7 mouse cellular contexts compared by ENCODE assay signal in the genomic region with DNA sequence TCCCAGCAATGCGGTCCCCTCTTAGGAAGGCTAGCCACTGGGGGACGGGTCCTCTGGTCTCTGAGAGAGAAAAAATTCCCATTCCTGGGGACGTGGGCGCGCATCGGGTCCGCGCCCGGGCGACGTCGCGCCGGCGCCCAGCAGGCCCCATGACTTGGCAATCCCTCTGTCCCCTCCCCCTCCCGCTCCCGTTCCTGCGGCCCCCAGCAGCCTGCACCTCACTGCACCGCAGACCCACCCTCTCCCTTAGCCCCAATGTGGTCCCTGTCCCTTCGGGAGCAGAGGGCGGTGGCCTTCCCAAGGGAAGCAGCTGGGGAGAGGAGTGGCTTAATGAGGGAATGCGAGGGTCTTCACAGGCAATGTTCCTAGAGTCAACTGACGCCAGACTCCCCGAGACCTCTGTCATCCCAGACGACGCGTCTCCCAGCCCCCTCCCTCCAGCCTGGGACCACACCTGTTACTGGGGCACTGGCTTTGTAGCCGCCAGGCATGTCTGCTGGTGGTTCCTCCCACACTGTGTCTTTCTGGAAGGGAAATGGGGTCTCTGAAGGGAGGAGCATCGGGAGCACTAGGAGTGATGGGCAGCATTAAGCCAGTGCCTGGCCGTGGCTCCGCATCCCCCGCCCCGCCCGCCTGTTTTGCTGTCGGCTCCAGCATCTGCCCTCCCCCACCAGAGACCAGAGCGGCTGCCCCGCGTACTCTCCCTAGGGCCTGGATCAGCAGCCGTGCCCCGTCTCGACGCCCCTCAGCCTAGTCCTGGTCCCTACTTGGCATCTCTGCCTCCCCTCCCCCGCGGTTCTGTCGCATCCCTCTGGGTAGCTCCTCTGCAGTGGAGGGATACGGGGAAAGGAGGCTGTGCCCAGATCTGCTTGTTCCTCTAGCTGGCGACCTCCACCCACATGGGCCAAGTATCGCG. TPM values are rescaled to one million over a fixed set of nuclear protein-coding genes. Genes with fewer than 3 reads are reported as not detected.
A peak's percentile ranks its signal among the peaks of the same experiment; 100 is the strongest.
DNase-seq lines count a peak whose midpoint lies in the region; ATAC-seq lines count a peak whose summit lies in the region.

No protein-coding gene starts in this region.

- peak; percentile 18; the same call in 1 of the 2 replicates for ATAC-seq in embryonic facial prominence, embryonic 13.5 days (ENCODE audit: insufficient number of reproducible peaks, insufficient read depth, low FRiP score, low TSS enrichment, low read depth)
- peak; percentile 70 for ATAC-seq in neural tube, embryonic 15.5 days (ENCODE audit: low FRiP score)

- no peaks in the 10 kb centered on the region for H3K36me3 ChIP-seq in embryonic facial prominence, embryonic 13.5 days
- H3K36me3 ChIP-seq in hindbrain, embryonic 10.5 days: 0 out of 2 replicates have a peak, but pooled peaks cover 5% of the 10 kb centered on the region
- H3K36me3 ChIP-seq in neural tube, embryonic 15.5 days: no peaks in the 10 kb centered on the region

- peak overlapping the region; percentile 75 for H3K9ac ChIP-seq in embryonic facial prominence, embryonic 13.5 days
- peak overlapping the region; percentile 90 for H3K9ac ChIP-seq in neural tube, embryonic 15.5 days (replicated peaks)

- peak overlapping the region; percentile 99 for H3K4me2 ChIP-seq in embryonic facial prominence, embryonic 13.5 days
- peak overlapping the region; percentile 92 for H3K4me2 ChIP-seq in neural tube, embryonic 15.5 days

- peaks cover 52% of the 10 kb centered on the region for H3K27me3 ChIP-seq in embryonic facial prominence, embryonic 13.5 days
- H3K27me3 ChIP-seq in hindbrain, embryonic 10.5 days (ENCODE audit: insufficient read depth, poor library complexity, severe bottlenecking): peaks cover 60% of the 10 kb centered on the region
- no peaks in the 10 kb centered on the region for H3K27me3 ChIP-seq in neural tube, embryonic 15.5 days (replicated peaks)

- H3K27ac ChIP-seq in embryonic facial prominence, embryonic 13.5 days: 0 out of 2 replicates have a peak overlapping the region, but pooled peaks have one; percentile 7
- H3K27ac ChIP-seq in hindbrain, embryonic 10.5 days: peak overlapping the region; percentile 89
- H3K27ac ChIP-seq in neural tube, embryonic 15.5 days (replicated peaks): peak overlapping the region; percentile 95

- intact Hi-C loops in left cerebral cortex, postnatal 4 days (cut with DNase I): no loop called here

- under 1% methylated on average over 49 of the region's 49 CpGs for WGBS in embryonic facial prominence, embryonic 13.5 days
- WGBS in hindbrain, embryonic 10.5 days: under 1% methylated on average over 49 of the region's 49 CpGs
- under 1% methylated on average over 49 of the region's 49 CpGs for WGBS in neural tube, embryonic 15.5 days

- H3K9me3 ChIP-seq in embryonic facial prominence, embryonic 13.5 days: no peaks in the 10 kb centered on the region
- H3K9me3 ChIP-seq in hindbrain, embryonic 10.5 days: no peaks in the 10 kb centered on the region
- no peaks in the 10 kb centered on the region for H3K9me3 ChIP-seq in neural tube, embryonic 15.5 days (replicated peaks)

- DNase-seq in ES-CJ7 (ENCODE audit: low read depth, low spot score): peak; percentile 62
- peak; percentile 41 for DNase-seq in adrenal gland, postnatal 10 days
- peak; percentile 62 for DNase-seq in hindbrain, embryonic 10.5 days (ENCODE audit: low spot score)
- DNase-seq in left cerebral cortex, postnatal 4 days: peak; percentile 72
- no peak for DNase-seq in urinary bladder, postnatal 10 days (ENCODE audit: low spot score)

- peak overlapping the region; percentile 61 for H3K4me3 ChIP-seq in embryonic facial prominence, embryonic 13.5 days
- peak overlapping the region; percentile 65 for H3K4me3 ChIP-seq in hindbrain, embryonic 10.5 days
- H3K4me3 ChIP-seq in neural tube, embryonic 15.5 days (replicated peaks): peak overlapping the region; percentile 82

- H3K4me1 ChIP-seq in embryonic facial prominence, embryonic 13.5 days: peaks cover 21% of the 10 kb centered on the region
- peaks cover 43% of the 10 kb centered on the region for H3K4me1 ChIP-seq in hindbrain, embryonic 10.5 days (replicated peaks)
- H3K4me1 ChIP-seq in neural tube, embryonic 15.5 days: peaks cover 54% of the 10 kb centered on the region

RNA-seq across cellular contexts. Expression of gene Kif1a, which starts 0.9 kb away (rescaled TPM):
- 10 to 100 TPM; 15.6 to 29.2 TPM for total RNA-seq in adrenal gland, postnatal 10 days (2021)
- polyA plus RNA-seq in embryonic facial prominence, embryonic 13.5 days (2015; fragmentation: Nextera tagmentation; extraction: Ambion mirVana): 24.6 and 27.0 TPM in 2 replicates
- polyA plus RNA-seq in hindbrain, embryonic 10.5 days (2016; fragmentation: Nextera tagmentation; extraction: Ambion mirVana): 48.2 and 79.0 TPM in 2 replicates
- total RNA-seq in left cerebral cortex, postnatal 4 days (2021): 100 to 1,000 TPM; 715 to 768 TPM
- 433 and 485 TPM in 2 replicates for polyA plus RNA-seq in neural tube, embryonic 15.5 days (2015; fragmentation: Nextera tagmentation; extraction: Ambion mirVana)

RNA-seq across cellular contexts. Expression of gene Agxt, which starts 34.2 kb away (rescaled TPM):
- total RNA-seq in adrenal gland, postnatal 10 days (2021): 10 to 100 TPM; 20.0 to 46.3 TPM
- 0.25 TPM in 1 of 2 replicates, not detected in the other for polyA plus RNA-seq in embryonic facial prominence, embryonic 13.5 days (2015; fragmentation: Nextera tagmentation; extraction: Ambion mirVana)
- not detected in 2 replicates for polyA plus RNA-seq in hindbrain, embryonic 10.5 days (2016; fragmentation: Nextera tagmentation; extraction: Ambion mirVana)
- not detected for total RNA-seq in left cerebral cortex, postnatal 4 days (2021)
- polyA plus RNA-seq in neural tube, embryonic 15.5 days (2015; fragmentation: Nextera tagmentation; extraction: Ambion mirVana): not detected in 2 replicates

RNA-seq across cellular contexts. Expression of gene 2310007B03Rik, which starts 59.9 kb away (rescaled TPM):
- not detected for total RNA-seq in adrenal gland, postnatal 10 days (2021)
- 1.3 and 1.4 TPM in 2 replicates for polyA plus RNA-seq in embryonic facial prominence, embryonic 13.5 days (2015; fragmentation: Nextera tagmentation; extraction: Ambion mirVana)
- polyA plus RNA-seq in hindbrain, embryonic 10.5 days (2016; fragmentation: Nextera tagmentation; extraction: Ambion mirVana): 0.78 and 1.1 TPM in 2 replicates
- not detected for total RNA-seq in left cerebral cortex, postnatal 4 days (2021)
- polyA plus RNA-seq in neural tube, embryonic 15.5 days (2015; fragmentation: Nextera tagmentation; extraction: Ambion mirVana): 0.10 and 0.75 TPM in 2 replicates

Comparison
In these comparisons a context has a peak if more than half of its experiments do, and no peak if none do; other contexts are left out.
1. H3K27ac ChIP-seq: peak in every context shown above with its lines; median percentile 95 in neural tube, embryonic 15.5 days; 89 in hindbrain, embryonic 10.5 days; 7 in embryonic facial prominence, embryonic 13.5 days.